15 mouse cellular contexts compared by ENCODE assay signal in the genomic region with DNA sequence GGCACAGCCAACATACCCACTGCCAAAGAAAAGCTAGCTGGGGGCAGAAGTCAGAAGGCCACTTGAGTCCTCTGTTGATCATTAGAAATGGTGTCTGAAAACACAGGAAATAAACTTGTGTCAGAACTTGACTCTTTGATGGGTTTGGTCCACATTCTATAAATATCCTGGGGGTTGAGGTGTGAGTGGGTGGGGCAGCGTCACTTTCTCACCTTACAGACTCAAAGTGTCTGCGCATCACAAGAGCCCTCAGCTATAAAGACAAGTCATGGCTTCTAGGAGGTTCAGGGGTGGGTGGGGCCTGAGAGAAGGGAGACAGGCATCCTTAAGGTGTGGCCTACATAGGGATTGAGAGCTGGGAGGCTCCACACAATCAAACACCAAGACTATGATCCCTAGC. TPM values are rescaled to one million over a fixed set of nuclear protein-coding genes. Genes with fewer than 3 reads are reported as not detected.
"Had no signal": no experiment of that assay in that cellular context is flagged by ENCODE, and none has a peak within 500 bp of the region (broad histone marks: within the 10 kb centered on the region; RNA-seq: fewer than 3 reads in every experiment).

No protein-coding gene starts in this region.

- ATAC-seq: midbrain, embryonic 15.5 days had no signal

- DNase-seq: kidney, adult 8-10 months; kidney, postnatal 25 days; lung, embryonic 14.5 days; lung, postnatal 10 days; lung, postnatal 4 days; right cerebral cortex, adult 18-20 months; thymus, adult 2 months; thymus, postnatal 25 days had no signal

RNA-seq across cellular contexts. Expression of a gene that starts 22.0 kb away (rescaled TPM):
- total RNA-seq: layer of hippocampus, adult 18-20 months; layer of hippocampus, postnatal 10 days; left cerebral cortex, adult 18-20 months; left cerebral cortex, postnatal 10 days had no signal
- polyA plus RNA-seq: lung, embryonic 14.5 days; midbrain, embryonic 11.5 days; midbrain, embryonic 15.5 days; neural tube, embryonic 14.5 days had no signal
